Mouse (Mus musculus): ENCODE measurements around the gene Tmem79. TPM values are rescaled to one million over a fixed set of nuclear protein-coding genes. Genes with fewer than 3 reads are reported as not detected.
"Not testable (repeated sequence)": the region's sequence is repeated elsewhere in the genome, so short reads cannot be mapped to it uniquely, and the experiment has no call there.

Gene Tmem79
- total RNA-seq (2021): 1 to 10 TPM; 1.8 to 2.2 TPM

DNA sequence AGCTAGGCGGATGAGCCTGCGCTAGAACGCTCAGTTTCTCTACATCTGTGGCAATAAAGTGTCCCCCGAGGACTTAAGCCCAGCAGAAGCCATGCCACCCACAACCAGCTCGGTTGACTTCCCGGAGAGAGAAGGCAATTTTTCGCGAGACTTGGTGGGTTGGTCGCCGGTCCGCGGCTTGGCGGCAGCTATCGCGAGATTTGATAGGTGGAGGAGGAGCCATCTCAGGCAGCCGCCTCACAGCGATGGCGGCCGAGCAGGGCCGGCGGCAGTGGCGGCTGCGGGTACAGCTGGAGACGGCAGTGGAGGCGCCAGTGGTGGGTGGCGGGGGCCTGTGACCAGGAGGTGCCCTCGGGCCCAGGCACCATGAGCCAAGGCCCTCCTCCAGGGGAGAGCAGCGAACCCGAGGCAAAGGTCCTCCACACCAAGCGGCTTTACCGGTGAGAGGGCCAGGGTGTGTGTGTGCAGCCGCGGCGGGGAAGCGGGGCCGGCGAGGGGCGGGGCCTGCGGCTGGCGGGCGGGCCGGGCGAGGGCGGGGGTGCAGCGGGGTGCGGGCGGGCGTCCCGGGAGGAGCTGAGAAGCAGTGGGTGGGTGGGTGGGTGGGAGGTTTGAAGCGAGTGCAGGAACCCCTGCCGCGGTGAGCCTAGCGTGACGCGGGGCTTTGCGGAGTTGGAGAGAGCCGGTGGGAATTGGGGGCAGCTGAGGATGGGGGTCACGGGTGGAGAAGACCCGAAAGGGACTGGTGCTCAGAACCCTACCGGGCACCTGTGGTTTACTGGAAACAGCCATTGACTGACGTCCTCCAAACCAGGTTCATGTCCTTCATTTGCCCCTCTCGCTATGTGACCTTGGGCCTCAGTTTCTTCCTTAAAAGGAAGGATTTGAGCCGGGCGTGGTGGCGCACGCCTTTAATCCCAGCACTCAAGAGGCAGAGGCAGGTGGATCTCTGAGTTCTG, at the start of gene Tmem79, which contains the start of gene Smg5:
Tmem79 (minus strand) TSS at position 91 of the 956 bp plus-strand sequence.
Smg5 (plus strand) TSS at position 203 of the 956 bp plus-strand sequence.
- DNase-seq (ENCODE audit: low spot score): peak; percentile 93
- intact Hi-C loops (cut with DNase I): no loop called here

DNA sequence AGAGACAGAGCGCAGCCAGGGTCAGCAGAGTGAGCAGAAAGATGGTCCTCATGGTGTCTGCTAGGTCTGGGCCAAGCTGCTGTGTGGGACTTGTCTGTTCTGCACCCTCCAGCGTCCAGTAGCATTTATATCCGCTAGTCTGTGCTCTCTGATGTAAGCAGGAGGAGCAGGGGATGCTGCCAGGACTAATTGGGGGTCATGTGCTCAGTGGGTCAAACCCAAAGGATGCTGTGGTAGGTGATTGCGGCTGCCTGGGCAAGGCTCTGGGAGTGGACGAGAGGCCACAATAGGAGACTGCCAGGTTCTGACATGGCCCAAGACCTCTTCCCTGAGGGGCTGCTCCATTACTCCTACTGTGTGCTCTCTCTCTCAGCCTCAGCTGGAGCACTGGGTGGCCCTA, 48.4 kb upstream of the Tmem79 start, which contains the start of gene Bglap:
Bglap (minus strand) TSS at position 101 of the 400 bp plus-strand sequence.
- intact Hi-C loops (cut with DNase I): no loop called here
- no peak for DNase-seq (ENCODE audit: low spot score)

DNA sequence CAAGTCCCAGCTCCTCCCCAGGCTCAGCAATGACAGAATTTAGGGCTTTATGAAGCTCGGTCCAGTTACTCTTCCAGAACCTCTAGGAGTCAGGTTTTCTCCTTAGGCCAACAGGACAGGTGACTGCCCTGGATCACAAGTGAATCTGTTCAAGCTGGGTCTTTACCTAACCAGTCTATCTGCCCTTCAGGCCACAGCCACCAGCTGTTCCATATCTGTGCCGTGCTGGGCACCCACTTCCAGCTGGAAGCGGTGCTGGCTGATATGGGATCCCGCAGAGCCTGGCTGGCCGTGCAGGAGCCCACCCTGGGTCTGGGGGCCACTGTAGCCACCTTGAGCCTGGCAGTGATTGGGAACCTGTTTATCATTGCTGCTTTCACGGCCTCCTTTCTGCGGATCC, 46.4 kb upstream of the Tmem79 start:
- intact Hi-C loops (cut with DNase I); DNase-seq (ENCODE audit: low spot score): not testable (repeated sequence)

DNA sequence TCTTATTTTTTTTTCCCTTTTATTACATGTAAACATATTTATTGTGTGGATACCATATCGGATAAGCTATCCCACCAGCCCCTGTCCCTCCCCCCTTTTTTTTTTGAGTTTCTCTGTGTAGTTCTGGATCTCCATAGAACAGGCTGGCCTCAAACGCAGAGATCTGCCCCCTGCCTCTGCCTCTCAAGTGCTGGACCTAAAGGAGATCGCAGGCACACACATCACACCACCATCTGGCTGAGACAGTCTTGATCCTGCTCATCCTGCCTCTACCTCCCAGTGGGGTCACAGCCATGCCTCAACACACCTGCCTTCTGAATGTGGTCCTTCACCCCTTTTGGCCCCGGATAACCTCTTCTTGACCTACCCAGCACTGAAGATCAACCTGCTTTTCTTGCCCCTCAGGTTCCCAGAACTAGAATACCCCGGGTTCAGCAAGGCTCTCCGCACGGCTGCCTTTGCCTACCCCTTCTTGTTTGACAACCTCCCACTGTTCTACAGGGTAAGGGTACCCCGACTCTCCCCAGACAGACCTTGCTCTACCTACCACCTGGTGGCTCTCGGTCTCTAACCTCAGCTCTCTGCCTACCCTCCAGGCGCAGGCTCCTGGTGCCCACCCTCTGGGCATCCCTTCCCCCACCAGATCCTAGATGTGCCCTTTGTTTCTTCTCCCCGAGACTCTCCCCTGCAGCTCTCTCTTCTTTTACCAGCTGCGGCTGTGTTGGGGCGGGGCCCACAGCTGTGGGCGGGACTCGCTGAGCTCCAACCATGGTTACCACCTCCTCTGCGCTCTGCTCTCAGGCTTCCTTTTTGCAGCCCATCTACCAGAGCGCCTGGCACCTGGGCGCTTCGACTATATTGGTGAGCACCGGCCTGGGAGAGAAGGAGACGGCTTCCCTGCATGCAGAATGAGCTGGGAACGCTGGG, 45.7 kb upstream of the Tmem79 start:
- DNase-seq (ENCODE audit: low spot score); intact Hi-C loops (cut with DNase I): not testable (repeated sequence)

DNA sequence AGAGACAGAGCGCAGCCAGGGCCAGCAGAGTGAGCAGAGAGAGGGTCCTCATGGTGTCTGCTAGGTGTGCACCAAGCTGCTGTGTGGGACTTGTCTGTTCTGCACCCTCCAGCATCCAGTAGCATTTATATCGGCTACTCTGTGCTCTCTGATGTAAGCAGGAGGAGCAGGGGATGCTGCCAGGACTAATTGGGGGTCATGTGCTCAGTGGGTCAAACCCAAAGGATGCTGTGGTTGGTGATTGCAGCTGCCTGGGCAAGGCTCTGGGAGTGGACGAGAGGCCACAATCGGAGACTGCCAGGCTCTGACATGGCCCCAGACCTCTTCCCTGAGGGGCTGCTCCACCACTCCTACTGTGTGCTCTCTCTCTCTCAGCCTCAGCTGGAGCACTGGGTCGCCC, 42.7 kb upstream of the Tmem79 start, which contains the start of gene Bglap2:
Bglap2 (minus strand) TSS at position 101 of the 400 bp plus-strand sequence.
- intact Hi-C loops (cut with DNase I); DNase-seq (ENCODE audit: low spot score): not testable (repeated sequence)

- DNase-seq (ENCODE audit: low spot score); intact Hi-C loops (cut with DNase I): not testable (repeated sequence)
These were observed 40.7 kb upstream of the Tmem79 start for GRCm38 (mm10) chr3:88376644-88377043.

DNA sequence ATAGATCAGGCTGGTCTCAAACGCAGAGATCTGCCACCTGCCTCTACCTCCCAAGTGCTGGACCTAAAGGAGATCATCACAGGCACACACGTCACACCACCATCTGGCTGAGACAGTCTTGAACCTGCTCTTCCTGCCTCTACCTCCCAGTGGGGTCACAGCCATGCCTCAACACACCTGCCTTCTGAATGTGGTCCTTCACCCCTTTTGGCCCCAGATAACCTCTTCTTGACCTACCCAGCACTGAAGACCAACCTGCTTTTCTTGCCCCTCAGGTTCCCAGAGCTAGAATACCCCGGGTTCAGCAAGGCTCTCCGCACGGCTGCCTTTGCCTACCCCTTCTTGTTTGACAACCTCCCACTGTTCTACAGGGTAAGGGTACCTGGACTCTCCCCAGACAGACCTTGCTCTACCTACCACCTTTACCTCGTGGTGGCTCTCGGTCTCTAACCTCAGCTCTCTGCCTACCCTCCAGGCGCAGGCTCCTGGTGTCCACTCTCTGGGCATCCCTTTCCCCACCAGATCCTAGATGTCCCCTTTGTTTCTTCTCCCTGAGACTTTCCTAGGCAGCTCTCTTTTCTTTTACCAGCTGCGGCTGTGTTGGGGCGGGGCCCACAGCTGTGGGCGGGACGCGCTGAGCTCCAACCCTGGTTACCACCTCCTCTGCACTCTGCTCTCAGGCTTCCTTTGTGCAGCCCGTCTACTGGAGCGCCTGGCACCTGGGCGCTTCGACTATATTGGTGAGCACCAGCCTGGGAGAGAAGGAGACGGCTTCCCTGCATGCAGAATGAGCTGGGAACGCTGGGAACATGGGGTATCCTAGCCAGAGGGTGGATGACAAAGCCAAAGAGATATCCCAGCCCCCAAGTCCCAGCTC, 40.0 kb upstream of the Tmem79 start:
- intact Hi-C loops (cut with DNase I); DNase-seq (ENCODE audit: low spot score): not testable (repeated sequence)

DNA sequence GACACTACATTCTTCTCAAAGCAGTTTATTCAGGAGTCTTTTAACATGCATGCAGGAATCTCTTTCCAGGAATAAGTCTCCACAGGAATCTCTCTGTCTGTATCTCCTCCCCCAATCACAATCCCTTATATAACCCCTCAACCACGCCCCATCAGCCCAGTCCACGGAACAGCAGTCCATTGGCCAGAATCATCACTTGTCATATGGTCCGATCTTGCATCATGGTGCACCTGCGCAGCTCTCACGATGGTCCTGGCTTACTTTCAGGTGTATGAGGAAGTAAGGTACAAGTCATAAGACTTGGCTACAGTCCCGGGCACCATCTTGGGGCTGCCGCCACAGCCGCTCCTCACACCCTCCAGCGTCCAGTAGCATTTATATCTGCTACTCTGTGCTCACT, 36.7 kb upstream of the Tmem79 start, which contains the start of gene Bglap3:
Bglap3 (minus strand) TSS at position 101 of the 400 bp plus-strand sequence.
- DNase-seq (ENCODE audit: low spot score); intact Hi-C loops (cut with DNase I): not testable (repeated sequence)

- not testable (repeated sequence) for DNase-seq (ENCODE audit: low spot score)
These were observed 32.6 kb upstream of the Tmem79 start for GRCm38 (mm10) chr3:88368511-88368910.

DNA sequence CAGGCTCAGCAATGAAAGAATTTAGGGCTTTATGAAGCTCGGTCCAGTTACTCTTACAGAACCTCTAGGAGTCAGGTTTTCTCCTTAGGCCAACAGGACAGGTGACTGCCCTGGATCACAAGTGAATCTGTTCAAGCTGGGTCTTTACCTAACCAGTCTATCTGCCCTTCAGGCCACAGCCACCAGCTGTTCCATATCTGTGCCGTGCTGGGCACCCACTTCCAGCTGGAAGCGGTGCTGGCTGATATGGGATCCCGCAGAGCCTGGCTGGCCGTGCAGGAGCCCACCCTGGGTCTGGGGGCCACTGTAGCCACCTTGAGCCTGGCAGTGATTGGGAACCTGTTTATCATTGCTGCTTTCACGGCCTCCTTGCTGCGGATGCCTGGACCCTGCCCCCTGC, 31.6 kb upstream of the Tmem79 start:
- DNase-seq (ENCODE audit: low spot score); intact Hi-C loops (cut with DNase I): not testable (repeated sequence)

More at GRCm38 (mm10) chr3:88368511-88368910, 32.6 kb upstream of the Tmem79 start:
- intact Hi-C loops (cut with DNase I): not testable (repeated sequence)

GRCm38 (mm10) chr3:88366830-88367428, 31.0 kb upstream of the Tmem79 start:
- intact Hi-C loops (cut with DNase I); DNase-seq (ENCODE audit: low spot score): not testable (repeated sequence)

- intact Hi-C loops (cut with DNase I): no loop called here
- DNase-seq (ENCODE audit: low spot score): no peak
These were observed 29.9 kb upstream of the Tmem79 start for GRCm38 (mm10) chr3:88365705-88366361.

DNA sequence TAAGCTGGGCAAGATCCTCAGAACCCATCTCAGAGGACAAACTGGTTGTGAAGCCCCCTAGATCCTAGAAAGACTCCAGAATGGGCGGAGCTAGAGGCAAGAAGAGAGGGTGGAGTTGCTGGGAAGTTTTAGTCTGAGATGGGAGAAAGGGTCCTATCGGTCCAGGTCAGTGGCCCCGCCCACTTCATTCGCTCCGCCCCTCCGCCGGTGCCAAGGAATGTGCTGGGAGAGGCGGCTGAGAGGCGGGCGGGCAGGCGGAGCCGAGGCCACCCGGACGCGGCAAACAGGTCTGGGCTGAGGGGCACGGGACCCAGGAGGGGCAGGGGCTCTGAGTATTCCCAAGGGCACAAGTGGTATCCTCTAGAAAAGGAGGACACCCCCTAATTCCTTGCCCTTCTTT, 28.4 kb upstream of the Tmem79 start, which contains the start of gene Paqr6:
Paqr6 (plus strand) TSS at position 248 of the 400 bp plus-strand sequence.
- DNase-seq (ENCODE audit: low spot score): peak; percentile 49
- intact Hi-C loops (cut with DNase I): no loop called here

DNA sequence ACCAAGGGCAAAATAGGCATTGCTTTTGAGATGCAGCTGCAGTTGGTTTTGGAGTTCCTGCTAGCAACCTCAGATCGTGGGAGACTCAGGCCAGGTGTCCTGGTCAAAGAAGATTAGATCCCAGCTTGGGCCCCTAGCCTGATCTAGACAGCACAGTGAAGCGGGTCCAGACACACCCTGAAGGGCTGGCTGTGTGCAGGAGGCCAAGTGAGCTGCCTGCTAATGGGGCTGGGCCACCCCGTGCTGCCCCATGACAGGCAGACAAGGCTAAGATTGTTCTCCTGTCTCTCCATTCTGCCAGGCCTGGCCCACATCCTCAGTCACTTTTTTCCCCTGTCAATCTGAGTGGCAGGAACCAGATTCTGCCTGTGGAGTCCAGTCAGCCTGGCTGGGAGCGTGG, 27.8 kb upstream of the Tmem79 start:
- intact Hi-C loops (cut with DNase I): no loop called here
- no peak for DNase-seq (ENCODE audit: low spot score)

DNA sequence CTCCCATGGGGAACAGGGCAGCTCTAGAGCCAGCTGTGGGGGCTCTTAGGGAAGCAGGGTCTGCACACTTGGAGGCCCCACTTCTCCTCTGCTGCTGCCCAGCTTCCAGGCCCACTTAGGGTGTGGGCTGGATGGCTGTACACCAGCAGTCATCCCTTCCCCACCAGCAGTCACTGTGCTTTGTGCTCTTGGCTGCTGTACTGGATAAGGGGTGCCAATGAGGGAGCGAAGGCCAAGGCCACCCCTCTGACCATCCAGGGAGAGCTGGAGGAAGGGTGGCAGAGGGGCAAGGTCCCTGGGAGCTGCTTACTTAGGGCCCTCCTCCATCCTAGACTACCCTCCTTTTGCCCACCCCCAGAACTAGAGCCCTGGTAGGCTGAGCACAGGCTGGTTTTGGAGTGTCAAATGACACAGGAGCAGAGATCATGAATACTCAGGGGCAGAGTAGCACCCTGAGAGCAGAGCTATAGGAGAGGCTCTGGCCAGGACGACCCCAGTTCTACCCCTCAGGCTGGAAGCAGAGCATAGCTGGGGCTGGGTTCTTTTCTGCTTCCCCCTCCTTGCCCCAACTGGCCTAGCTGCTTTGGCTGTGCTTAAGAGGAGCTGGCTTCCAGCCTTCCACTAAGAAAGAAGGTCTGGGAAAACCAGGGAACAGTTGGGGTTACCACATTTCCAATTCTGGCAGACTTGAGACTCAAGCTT, 25.8 kb upstream of the Tmem79 start:
- no peak for DNase-seq (ENCODE audit: low spot score)

GRCm38 (mm10) chr3:88361096-88361495, 25.1 kb upstream of the Tmem79 start:
- DNase-seq (ENCODE audit: low spot score): no peak
- intact Hi-C loops (cut with DNase I): no loop called here

More for the DNA sequence above, 25.8 kb upstream of the Tmem79 start:
- intact Hi-C loops (cut with DNase I): no loop called here

DNA sequence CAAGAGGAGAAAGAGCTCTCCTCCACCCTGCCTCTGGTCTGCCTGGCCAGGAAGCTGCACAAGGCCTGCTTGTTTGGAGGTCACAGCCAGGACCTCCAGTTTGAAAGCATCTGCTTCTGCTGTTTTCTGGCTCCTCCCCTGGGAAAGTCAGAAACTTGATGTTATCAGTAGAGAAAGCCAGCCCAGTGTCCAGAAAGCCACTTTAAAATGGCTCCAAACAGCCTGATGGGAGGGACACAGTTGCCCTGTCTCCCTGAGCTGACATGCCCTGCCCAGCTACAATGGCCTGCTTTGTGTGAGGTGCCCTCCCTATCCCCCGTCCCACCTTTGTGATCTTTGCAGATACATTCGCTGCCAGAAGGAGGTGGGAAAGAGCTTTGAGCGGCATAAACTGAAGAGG, 24.0 kb upstream of the Tmem79 start:
- DNase-seq (ENCODE audit: low spot score): no peak
- intact Hi-C loops (cut with DNase I): no loop called here
